Mouse (Mus musculus) limb, embryonic 13.5 days (tissue): ENCODE measurements at regions not wholly inside any gene's neighbourhood (a gene's known extent, or its start where the extent isn't known, plus 50 kb on each side); places are given as distances from the start of the nearest gene placed in this dataset.

ENCODE experiments used
- ATAC-seq: fragments of 200-750 bp; cut with Nextera tagmentation; 2 replicates; pipeline ENCODE4 v1.8.0; 2017; ENCODE audit warnings: low read depth, moderate number of reproducible peaks, moderate TSS enrichment; ENCODE audit not compliant: low FRiP score
- H3K27ac ChIP-seq: fragments of 300-500 bp; sonication (generic); 2 replicates; pipeline ENCODE4 v1.5.1; 2015; ENCODE audit warnings: inconsistent platforms, mild to moderate bottlenecking, moderate library complexity
- H3K27me3 ChIP-seq: fragments of 300-500 bp; sonication (generic); 2 replicates; pipeline ENCODE4 v1.6.1; 2015; ENCODE audit warnings: mild to moderate bottlenecking, inconsistent platforms
- H3K36me3 ChIP-seq: fragments of 300-500 bp; sonication (generic); 2 replicates; pipeline ENCODE4 v1.6.1; 2015; ENCODE audit warnings: inconsistent platforms, mild to moderate bottlenecking, moderate library complexity
- H3K4me1 ChIP-seq: fragments of 300-500 bp; sonication (generic); 2 replicates; pipeline ENCODE4 v1.6.1; 2015; ENCODE audit warnings: inconsistent platforms
- H3K4me2 ChIP-seq: fragments of 300-500 bp; sonication (generic); replicated peaks from 2 replicates; pipeline ENCODE4 v1.6.1; 2015; ENCODE audit warnings: inconsistent platforms, mild to moderate bottlenecking, moderate library complexity
- H3K4me3 ChIP-seq: fragments of 300-500 bp; sonication (generic); 2 replicates; pipeline ENCODE4 v1.5.1; 2015; ENCODE audit warnings: moderate library complexity, mild to moderate bottlenecking, inconsistent platforms
- H3K9ac ChIP-seq: fragments of 300-500 bp; sonication (generic); 2 replicates; pipeline ENCODE4 v1.6.1; 2015; ENCODE audit warnings: mild to moderate bottlenecking, inconsistent platforms
- H3K9me3 ChIP-seq: fragments of 300-500 bp; sonication (generic); 2 replicates; pipeline ENCODE4 v1.6.1; 2016; ENCODE audit warnings: inconsistent platforms
- WGBS: fragments of 180-500 bp; shearing (Covaris S2); methylation state at CpG from one replicate; pipeline ENCODE4 v1.1.7; 2015; 5-methylcytosine and 5-hydroxymethylcytosine counted together

DNA sequence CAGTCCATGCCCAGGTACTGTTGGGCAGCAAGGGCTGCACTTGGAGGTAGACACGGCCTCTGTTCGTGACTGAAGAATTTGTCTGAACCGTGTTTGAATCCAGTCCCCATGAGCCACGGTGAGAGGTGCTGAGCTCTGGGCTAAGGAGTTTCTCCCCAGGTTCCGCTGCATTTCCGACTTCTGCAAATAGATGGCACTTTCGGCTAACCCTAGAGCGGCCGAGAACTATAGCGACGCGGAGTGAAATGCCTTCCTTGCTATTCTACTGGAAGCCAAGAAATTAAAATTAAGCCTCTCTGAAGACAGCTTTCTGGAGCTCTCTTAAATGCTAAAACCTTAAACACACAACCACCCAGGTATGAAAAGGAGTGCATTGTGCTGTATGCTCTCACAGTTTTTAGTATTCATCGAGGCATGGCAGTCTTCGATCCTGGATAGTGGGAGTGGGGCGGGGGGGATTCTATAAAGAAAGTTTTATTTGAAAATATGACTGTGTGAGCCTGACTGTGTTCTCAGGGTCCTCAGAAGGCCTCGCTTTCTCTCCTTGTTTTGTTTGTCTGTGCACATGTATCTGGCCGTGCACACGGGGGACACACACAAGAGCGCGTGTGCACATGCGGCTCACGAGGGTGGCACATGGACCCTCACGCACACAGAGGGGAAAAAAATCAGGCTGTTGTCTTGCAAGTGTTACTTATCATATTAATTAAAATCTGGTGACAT lies 159.6 kb downstream of the Tex29 start:
- peaks cover 66% of the 10 kb centered on the region for H3K27me3 ChIP-seq
- 30% methylated on average over 23 of the region's 23 CpGs for WGBS
- no peak overlapping the region for H3K9ac ChIP-seq
- no peaks in the 10 kb centered on the region for H3K9me3 ChIP-seq
- no peak overlapping the region for H3K4me2 ChIP-seq
- no peak overlapping the region for H3K4me3 ChIP-seq
- no peak overlapping the region for H3K27ac ChIP-seq
- no peaks in the 10 kb centered on the region for H3K36me3 ChIP-seq
- ATAC-seq = no peak
- H3K4me1 ChIP-seq = peaks cover 14% of the 10 kb centered on the region

DNA sequence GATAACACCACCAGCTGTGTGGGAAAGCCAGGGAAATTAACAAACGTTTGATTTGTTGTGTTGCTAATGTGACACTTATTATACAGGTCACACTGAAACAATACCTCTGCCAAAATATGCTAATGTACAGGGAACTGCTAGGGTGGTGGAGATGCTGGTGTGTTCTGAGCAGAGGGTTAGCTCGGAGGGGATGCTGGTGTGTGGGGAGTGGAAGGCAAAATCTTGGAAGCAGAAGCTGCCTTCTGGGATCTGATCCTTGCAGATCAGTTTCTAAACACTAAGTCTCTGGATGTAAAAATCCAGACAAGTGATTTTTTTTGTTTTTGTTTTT lies 160.2 kb downstream of the Tex29 start:
- Histone ChIP-seq H3K4me3 (no peak overlapping the region), H3K9ac (no peak overlapping the region), H3K27me3 (peaks cover 61% of the 10 kb centered on the region), H3K4me1 (peaks cover 14% of the 10 kb centered on the region), H3K9me3 (no peaks in the 10 kb centered on the region), H3K27ac (no peak overlapping the region), H3K36me3 (no peaks in the 10 kb centered on the region), H3K4me2 (no peak overlapping the region)
- WGBS = 31% methylated on average over 2 of the region's 2 CpGs
- no peak for ATAC-seq

DNA sequence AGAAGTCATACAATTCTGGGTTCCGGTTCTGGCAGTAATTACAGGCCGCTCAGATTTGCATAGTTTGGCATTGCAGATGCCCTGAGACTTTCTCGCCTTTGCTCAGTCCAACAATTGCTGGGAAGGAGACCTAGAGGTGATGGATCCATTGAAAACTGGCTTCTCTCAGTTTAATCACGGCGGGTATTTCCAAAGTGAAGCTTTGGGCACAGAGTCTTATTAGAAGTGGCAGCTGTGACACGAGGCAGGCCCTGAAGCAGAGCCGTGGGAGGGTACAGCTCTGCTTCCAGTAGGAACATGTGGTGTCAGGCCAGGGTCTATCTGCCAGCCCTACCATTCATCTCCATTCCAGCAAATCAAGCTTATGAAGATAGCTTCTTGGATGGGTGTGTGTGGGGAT lies 164.0 kb downstream of the Tex29 start:
- 81% methylated on average over 7 of the region's 7 CpGs for WGBS
- H3K27ac ChIP-seq = no peak overlapping the region
- H3K9me3 ChIP-seq = no peaks in the 10 kb centered on the region
- H3K27me3 ChIP-seq = peaks cover 37% of the 10 kb centered on the region
- H3K4me3 ChIP-seq = no peak overlapping the region
- no peak overlapping the region for H3K9ac ChIP-seq
- H3K4me1 ChIP-seq = peaks cover 14% of the 10 kb centered on the region
- no peak for ATAC-seq
- no peak overlapping the region for H3K4me2 ChIP-seq
- H3K36me3 ChIP-seq = no peaks in the 10 kb centered on the region

DNA sequence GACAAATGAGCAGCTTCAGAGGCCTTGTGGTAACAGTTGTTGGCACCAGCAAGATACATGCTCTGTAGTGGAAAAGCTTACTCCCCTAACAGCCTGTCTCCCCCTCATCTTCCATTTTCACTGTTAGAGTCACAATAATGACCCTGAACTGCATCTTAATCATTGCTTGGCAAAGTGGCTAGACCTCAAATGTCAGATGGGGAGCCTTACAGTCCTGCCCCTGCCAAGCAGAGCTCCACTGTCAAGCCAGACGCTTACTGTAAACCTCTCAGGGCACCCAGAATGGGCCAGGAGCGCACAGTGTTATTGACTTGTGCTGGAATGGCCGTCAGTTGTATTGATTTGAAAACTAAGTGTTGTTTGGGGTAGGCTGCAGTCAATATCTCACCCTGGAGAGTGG lies 172.5 kb downstream of the Tex29 start:
- no peak for ATAC-seq
- Histone ChIP-seq H3K4me3 (no peak overlapping the region), H3K4me1 (0 out of 2 replicates have a peak, but pooled peaks cover 3% of the 10 kb centered on the region), H3K9me3 (no peaks in the 10 kb centered on the region), H3K4me2 (no peak overlapping the region), H3K36me3 (no peaks in the 10 kb centered on the region), H3K9ac (no peak overlapping the region), H3K27me3 (no peaks in the 10 kb centered on the region), H3K27ac (no peak overlapping the region)
- 86% methylated on average over 3 of the region's 3 CpGs for WGBS

DNA sequence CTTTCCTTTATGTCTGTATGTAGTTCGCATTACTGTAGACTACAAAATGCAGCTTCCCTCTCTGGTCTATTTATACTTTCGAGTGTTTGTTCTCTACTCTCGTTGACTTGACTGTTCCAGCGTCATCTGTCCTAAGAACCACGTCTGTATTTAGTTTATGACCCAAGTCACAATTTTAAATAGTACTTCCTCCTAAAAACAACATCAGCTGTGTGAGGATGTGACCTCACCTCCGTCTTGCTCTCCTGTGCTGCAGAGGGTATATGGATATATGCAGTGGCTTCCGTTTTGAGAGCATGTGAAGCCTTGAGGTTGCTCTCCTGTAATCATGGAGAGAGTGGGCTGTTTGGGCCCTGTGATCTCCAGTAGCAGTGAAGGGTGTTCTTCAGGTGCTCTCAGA lies 177.5 kb downstream of the Tex29 start:
- no peak overlapping the region for H3K9ac ChIP-seq
- 73% methylated on average over 7 of the region's 7 CpGs for WGBS
- H3K27me3 ChIP-seq = no peaks in the 10 kb centered on the region
- no peak overlapping the region for H3K27ac ChIP-seq
- ATAC-seq = no peak
- 0 out of 2 replicates have a peak, but pooled peaks cover 3% of the 10 kb centered on the region for H3K4me1 ChIP-seq
- H3K9me3 ChIP-seq = no peaks in the 10 kb centered on the region
- H3K4me2 ChIP-seq = no peak overlapping the region
- no peaks in the 10 kb centered on the region for H3K36me3 ChIP-seq
- no peak overlapping the region for H3K4me3 ChIP-seq

DNA sequence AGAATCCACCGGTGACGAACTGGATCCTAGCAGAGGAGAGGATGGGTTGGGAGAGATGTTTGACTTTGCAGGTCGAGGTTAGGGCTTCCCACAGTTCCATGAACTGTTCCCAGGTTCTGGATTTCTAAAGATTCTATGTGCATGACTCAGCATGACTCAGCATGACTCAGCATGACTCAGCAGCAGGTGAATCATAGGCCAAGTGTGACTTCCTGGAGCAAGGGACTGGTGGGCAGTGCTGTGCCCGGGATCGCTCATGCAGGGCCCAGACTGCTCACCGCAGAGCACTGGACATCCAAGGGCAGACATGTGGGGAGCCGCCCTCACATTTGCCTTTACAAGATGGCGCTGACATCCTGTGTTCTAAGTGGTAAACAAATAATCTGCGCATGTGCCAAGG lies 179.0 kb downstream of the Tex29 start:
- Histone ChIP-seq H3K36me3 (no peaks in the 10 kb centered on the region), H3K9ac (no peak overlapping the region), H3K4me2 (no peak overlapping the region), H3K9me3 (0 out of 2 replicates have a peak, but pooled peaks cover under 1% of the 10 kb centered on the region), H3K4me3 (no peak overlapping the region), H3K27me3 (no peaks in the 10 kb centered on the region), H3K27ac (no peak overlapping the region), H3K4me1 (0 out of 2 replicates have a peak, but pooled peaks cover 3% of the 10 kb centered on the region)
- 92% methylated on average over 9 of the region's 9 CpGs for WGBS
- ATAC-seq = no peak

DNA sequence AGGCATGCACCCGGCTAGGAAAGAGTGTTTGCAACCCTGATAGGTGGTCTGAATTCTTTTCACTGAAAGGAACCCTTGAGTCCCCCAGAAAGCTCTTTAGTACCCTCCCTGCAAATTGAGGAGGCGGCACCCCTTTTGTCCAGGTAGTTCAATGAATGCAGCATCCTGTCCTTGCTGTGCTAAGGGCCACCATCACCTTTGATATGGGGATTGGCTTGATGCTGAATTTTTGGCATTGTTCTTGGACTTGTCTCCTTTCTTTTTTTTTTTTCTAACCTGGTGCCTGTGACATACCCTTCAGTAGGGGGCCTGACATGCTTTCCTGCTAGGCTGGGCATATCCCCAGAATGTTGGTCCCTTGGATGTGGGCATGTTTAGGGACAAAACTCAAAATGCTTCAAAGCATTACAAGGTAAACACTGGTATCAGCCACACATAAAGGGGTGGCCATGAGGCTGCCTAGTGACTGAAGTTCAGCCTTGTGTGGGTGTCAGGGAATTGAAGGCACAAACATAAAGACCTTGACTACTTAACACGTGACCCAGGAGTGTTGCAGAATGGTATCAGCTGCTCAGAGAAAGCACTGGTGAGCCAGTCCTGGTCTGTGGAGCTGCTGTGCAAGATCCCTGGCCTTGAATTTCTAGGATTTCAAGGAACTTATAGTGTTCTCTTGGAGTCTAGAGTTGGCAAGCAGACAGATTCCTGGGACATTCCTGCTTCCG lies 183.6 kb downstream of the Tex29 start:
- 0 out of 2 replicates have a peak, but pooled peaks cover 6% of the 10 kb centered on the region for H3K9me3 ChIP-seq
- no peaks in the 10 kb centered on the region for H3K36me3 ChIP-seq
- H3K4me3 ChIP-seq = no peak overlapping the region
- WGBS = 81% methylated on average over 4 of the region's 4 CpGs
- no peak overlapping the region for H3K4me2 ChIP-seq
- H3K4me1 ChIP-seq = no peaks in the 10 kb centered on the region
- H3K27ac ChIP-seq = no peak overlapping the region
- ATAC-seq = no peak
- H3K27me3 ChIP-seq = no peaks in the 10 kb centered on the region
- H3K9ac ChIP-seq = no peak overlapping the region

DNA sequence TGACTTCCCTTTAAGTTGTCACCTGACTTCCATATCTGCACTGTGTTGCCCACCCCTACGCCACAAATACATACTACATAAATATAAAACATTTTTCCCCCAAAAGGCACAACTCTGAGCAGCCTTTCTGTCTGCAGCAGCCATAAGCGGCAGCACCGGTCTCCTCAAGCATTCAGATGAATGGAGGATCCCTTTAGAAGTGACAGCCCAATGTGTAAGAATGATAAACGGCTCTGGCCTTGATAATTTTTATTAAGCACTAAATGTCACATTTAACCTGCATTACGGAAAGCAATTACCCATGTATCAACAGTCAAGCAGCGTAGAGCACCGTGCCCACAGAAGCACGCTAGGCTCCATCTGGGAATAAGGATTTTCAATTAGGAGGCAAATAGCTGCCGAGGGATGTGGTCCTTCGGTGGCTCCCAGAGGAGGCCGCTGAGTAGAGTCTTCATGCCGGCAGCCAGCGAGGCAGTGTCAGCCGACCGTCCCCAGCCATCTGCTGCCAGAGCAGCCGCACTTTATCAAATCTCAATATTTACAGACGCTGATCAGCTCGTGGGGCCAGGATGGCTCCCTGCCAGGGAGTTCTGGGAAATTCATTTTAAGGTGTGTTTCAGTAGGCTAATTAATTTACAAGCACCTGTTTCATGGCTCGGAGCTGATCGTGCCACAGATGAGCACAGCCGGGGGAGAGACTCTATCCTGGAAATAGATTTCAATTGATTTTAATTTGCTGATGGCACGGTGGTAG lies 190.3 kb downstream of the Tex29 start:
- Histone ChIP-seq H3K27ac (no peak overlapping the region), H3K4me2 (no peak overlapping the region), H3K36me3 (no peaks in the 10 kb centered on the region), H3K9me3 (no peaks in the 10 kb centered on the region), H3K4me3 (no peak overlapping the region), H3K9ac (no peak overlapping the region), H3K4me1 (peaks cover 4% of the 10 kb centered on the region), H3K27me3 (peaks cover 6% of the 10 kb centered on the region)
- 64% methylated on average over 22 of the region's 22 CpGs for WGBS
- ATAC-seq = no peak

DNA sequence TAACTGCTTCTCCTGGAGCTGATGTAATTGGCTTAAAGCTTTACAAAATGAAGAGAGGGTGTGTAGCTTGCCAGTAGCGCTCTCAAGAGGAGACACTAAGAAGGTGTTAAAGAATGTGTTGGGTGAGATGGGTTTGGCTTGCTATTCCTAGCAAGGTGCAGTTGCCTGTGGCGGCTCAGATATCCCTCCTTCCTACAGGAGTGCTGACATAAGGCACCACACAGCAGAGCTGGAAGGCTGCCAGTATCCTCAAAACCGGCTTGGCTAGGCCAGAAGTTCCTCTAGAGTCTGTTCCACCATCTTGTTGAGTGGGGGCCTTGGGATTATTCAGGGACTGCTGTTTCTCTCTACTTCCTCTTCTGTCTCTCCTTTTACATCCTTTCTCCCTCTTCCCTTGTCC lies 191.5 kb downstream of the Tex29 start:
- Histone ChIP-seq H3K9ac (no peak overlapping the region), H3K4me2 (no peak overlapping the region), H3K4me1 (peaks cover 4% of the 10 kb centered on the region), H3K27me3 (peaks cover 6% of the 10 kb centered on the region), H3K9me3 (no peaks in the 10 kb centered on the region), H3K27ac (no peak overlapping the region), H3K4me3 (no peak overlapping the region), H3K36me3 (no peaks in the 10 kb centered on the region)
- ATAC-seq = no peak
- 47% methylated on average over 3 of the region's 3 CpGs for WGBS

DNA sequence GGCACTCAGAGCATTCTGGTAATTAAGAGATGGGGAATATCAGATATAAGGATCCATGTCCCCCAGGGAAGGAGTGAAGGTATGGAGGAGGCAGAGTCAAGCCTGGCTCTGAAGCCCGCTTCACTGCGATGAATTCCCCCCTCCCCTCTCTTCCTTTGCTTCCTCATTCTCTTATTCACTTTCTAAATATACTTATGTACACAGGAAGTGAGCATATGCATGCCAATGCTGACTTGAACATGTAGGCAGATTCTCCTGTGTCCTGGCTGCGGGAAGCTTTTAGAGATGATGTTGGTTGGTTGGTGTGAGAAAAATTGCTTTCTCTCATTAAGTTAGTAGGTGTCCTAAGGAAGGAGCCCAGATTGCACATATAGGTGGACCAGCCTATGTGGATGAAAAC lies 192.1 kb downstream of the Tex29 start:
- 89% methylated on average over 3 of the region's 3 CpGs for WGBS
- H3K27ac ChIP-seq = no peak overlapping the region

DNA sequence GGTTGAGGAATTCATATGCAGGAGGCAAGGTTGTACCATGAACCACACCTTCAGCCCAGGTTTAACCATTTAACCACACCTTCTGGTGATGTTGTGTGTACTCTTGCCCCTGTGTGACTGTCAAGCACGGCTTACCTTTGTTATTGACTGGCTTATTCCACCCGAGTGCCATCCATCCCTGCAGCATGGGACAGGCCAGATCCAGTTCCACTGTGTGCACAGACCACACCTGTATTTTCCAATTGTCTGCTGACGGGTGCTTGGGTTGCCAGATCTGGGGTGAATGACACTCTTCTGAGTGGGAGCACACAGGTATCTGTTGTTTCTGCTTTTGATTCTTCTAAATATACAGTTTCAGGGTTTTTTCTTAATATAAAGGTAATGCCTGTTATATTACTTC lies 196.1 kb downstream of the Tex29 start:
- no peak overlapping the region for H3K4me2 ChIP-seq

More for the DNA sequence above, 192.1 kb downstream of the Tex29 start:
- Histone ChIP-seq H3K27me3 (peaks cover 6% of the 10 kb centered on the region), H3K9ac (no peak overlapping the region), H3K4me2 (no peak overlapping the region), H3K4me3 (no peak overlapping the region), H3K9me3 (no peaks in the 10 kb centered on the region), H3K36me3 (no peaks in the 10 kb centered on the region), H3K4me1 (peaks cover 4% of the 10 kb centered on the region)
- ATAC-seq = no peak

DNA sequence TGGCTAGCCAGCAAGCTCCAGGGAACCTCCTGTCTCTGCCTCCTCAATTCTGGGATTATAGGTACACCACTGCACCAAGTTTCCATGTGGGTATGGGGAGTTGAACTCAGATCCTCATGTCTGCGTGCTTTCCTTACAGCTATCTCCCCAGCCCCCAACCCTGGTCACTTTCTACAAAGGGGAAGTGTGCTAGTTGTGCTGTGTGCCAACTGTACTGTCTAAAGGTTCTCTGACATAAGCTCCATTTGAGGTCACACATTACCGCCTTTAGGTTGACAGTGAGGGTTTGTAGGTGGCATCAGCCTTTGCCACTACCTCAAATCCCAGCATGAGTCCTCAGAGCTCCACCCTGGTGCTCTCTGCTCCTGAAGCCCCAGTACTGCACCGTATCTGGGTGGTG lies 200.7 kb downstream of the Tex29 start:
- 71% methylated on average over 3 of the region's 3 CpGs for WGBS
- Histone ChIP-seq H3K36me3 (no peaks in the 10 kb centered on the region), H3K4me3 (no peak overlapping the region), H3K9me3 (no peaks in the 10 kb centered on the region), H3K27ac (no peak overlapping the region), H3K4me2 (no peak overlapping the region), H3K27me3 (peaks cover 32% of the 10 kb centered on the region), H3K4me1 (peaks cover 9% of the 10 kb centered on the region), H3K9ac (no peak overlapping the region)
- no peak for ATAC-seq

More for the DNA sequence above, 196.1 kb downstream of the Tex29 start:
- 85% methylated on average over 3 of the region's 3 CpGs for WGBS
- no peak overlapping the region for H3K27ac ChIP-seq
- no peak for ATAC-seq
- no peak overlapping the region for H3K4me3 ChIP-seq
- H3K9ac ChIP-seq = no peak overlapping the region
- no peaks in the 10 kb centered on the region for H3K36me3 ChIP-seq
- no peaks in the 10 kb centered on the region for H3K9me3 ChIP-seq
- 0 out of 2 replicates have a peak, but pooled peaks cover 4% of the 10 kb centered on the region for H3K4me1 ChIP-seq
- H3K27me3 ChIP-seq = peaks cover 24% of the 10 kb centered on the region
